Mouse (Mus musculus): ENCODE measurements around the gene H2-DMb1.

Gene H2-DMb1

DNA sequence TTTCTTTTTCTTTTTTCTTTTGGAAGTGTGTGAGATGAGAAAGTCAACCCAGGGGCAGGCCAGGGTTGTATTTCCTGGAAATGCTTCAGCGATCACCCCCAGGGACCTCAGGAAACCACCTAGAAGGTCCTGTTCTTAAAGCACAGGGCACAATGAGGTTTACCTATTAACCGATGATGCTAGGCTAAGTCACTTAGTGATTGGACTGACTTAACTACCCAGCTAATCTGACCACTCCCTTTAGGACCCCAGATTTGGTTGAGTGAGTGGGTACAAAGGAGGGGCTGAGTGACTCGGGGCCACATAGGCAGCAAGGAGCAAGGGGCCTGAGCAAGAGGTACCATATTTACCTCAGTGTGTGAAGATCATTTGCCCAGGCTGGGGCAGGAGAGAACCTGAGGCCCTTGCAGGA, 7.9 kb upstream of the H2-DMb1 start:
- no peak for DNase-seq

DNA sequence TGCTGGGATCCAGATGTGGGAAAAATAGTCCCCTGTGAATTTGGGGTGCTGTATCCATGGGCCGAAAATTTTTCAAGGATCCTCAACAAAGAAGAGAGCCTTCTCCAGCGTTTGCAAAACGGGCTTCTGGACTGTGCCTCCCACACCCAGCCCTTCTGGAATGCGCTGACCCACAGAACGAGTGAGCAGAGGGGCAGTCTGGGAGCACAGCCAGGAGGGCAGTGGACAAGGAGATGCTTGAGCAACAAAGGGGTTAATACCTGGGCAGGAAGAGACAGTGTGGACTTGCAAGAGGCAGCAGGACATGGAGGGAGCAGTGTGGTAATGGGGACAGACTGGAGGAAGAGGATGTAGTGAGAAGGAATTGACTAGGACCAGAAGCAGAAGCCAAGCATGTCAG, 2.7 kb downstream of the H2-DMb1 start:
- DNase-seq, result no peak

DNA sequence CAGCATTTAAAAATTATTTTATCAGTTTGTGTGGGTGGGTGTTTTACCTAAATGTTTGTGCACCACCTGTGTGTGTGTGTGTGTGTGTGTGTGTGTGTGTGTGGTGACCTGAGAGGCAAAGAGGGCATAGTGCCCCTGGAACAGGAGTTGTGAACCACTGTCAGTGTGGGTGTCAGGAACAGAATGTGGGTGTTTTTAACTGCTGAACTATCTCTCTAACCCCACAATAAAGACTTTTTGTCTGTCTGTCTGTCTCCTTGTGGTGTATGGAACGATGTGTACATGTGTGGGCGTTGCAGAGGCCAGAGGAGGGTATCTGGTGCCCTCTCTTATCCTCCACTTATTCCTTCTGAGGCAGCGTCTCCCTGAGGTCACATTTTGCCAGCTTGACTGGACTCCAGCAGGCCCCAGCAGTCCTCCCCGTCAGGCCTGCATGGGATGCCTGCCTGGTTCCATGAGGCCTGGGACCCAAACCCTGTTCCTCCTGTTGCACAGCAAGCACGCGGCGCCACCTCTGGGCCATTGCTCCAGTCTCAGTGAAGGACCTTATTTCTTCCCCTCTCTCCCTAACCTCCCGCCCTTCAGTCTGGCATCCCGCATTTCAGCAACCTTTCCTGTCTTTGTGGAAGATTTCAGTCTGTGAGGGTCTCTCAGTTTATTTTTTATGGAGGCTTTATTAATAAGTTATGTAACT, 11.5 kb downstream of the H2-DMb1 start:
- DNase-seq, result peak; percentile 38

DNA sequence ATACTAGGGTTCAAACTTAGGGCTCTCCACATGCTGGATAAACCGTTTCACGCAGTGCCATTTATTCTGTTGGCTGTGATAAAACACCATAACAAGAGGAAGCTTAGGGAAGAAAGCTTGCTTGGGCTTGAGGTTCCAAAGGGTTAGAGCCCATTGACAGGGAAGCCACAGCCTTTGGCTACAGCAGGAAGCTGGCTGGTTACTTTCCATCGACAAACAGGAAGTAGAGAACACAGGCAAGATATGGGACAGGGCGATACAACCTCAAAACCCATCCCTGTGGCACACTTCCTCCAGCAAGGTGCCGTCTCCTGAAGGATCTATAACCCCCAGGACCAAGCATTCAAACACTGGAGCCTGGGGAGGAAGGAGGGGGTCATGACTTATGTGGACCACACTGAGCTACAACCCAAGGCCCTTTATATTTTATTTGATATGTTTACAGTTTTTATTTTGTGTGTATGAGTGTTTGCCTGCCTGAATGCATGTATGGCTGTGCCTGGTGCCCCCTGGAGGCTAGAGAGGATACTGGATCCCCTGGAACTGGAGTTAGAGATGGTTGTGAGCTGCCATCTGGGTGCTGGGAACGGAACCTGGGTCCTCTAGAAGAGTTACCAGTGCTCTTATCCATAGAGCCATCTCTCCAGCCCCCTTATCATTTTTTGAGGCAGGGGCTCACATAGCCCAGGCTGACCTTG, 12.3 kb downstream of the H2-DMb1 start:
- no peak for DNase-seq

DNA sequence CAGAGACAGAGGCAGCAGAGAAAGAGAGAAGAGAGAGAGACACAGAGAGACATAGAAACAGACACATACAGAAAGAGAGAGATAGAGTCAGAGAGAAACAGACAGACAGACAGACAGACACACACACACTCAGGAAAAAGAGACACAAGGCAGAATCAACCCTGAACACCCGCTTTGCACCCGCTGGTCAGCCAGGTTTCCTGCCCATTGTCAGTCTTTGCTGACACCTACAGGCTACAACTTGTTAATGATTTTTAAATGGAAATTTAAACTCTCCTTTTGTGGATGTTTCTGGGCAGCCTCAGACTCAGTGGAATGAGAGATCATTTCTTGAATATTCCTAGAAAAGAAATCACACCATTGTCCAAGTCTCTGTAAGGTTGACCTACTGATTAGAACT, 16.4 kb downstream of the H2-DMb1 start:
- peak; percentile 69 for DNase-seq

DNA sequence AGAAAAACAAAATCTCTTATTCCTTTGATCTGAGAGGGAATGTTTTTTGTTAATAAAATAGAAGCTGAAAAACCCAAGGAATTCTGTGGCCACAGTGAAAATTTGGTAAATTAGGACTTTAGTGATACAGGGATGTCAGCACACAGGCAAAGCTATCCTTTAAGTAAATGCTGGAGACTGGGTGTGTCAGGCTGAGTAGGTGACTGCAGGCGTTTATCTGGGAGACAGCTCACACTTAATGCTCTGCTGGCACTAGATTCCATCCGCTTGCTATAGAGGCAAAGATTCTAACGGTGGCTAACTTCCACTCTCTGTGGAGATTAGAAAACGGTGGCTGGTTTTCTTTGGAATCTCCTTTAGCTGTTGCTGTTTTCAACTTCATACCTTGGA, 17.6 kb downstream of the H2-DMb1 start:
- DNase-seq, result no peak

DNA sequence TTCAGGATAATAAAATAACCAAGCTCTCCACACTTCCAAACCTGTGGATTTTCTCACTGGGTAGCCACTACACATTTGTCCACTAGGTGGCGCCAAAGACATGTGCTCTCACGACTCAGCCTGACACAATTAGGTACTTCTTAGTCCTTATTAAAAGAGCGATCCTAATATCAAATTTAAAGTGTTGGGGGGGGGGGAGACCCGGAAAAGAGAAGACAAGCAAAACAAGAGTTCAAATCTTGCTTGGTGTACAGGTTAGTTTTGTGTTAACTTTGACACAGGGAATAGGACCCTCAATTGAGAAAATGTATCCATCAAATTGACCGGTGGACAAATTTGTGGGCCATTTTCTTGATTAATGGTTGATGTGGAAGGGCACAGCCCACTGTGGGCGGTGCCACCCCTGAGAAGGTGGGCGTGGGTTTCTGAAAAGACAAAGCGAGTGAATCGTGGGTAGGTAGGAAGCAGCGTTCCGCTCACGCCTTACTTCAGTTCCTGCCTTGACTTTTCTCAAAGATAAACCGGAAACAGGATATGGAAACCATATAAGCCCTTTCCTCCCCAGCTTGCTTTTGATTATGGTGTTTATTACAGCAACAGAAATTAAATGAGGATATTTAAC, 18.1 kb downstream of the H2-DMb1 start:
- peak; percentile 79 for DNase-seq

DNA sequence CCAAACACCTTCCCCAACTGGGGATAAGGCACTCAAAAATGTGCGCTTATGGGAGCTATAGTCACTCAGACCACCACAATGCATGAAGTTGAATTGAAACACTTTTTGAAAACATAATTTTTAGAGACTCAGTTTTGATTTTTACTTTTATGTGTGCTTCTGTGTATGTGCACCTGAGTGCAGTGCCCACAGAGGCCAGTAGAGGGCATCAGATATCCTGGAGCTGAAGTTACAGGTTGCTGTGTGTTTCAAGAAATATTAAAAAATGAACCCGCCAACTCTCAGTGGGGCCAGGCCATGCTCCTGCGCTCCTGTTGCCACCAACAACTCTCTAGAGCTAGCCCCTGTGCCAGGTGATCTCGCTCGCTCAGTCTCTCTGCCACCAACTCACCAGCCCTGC, 19.7 kb downstream of the H2-DMb1 start:
- no peak for DNase-seq

DNA sequence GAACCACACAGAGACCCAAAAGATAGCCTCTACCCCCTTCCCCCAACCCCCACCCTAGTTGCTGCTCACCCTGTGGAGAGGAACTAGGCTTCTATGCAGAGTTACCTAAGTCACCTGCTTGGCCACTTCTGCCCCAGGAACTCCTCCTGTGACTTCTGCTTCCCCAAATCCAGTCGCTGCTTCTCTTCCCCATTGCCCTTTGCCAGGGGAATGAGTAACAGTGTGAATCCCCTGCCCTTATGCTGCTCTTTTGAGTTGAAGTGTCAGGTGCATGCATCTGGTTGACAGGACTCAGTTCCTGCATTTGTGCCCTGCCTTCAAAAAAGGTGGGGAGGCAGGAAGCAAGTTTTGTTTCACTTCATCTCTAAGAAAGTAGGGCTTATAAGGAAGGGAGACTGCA, 21.2 kb downstream of the H2-DMb1 start:
- no peak for DNase-seq

DNA sequence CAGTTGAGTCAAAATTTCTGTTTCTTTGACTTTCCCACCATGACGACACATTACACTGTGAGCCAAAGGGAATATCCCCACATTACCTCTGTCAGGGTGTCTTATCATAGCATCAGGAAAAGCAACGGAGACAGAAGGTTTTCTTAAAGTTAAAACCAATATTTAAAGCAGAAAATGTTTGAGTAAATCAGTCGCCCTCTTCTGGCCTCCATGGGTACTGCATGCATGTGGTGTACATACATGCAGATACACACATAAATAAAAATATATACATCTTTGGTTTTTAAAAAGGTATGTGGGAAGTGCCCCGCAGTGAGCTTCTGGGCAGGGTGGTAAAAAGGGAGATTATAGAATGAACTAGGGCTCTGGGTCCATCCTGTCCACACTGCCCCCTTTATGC, 24.3 kb downstream of the H2-DMb1 start:
- no peak for DNase-seq

DNA sequence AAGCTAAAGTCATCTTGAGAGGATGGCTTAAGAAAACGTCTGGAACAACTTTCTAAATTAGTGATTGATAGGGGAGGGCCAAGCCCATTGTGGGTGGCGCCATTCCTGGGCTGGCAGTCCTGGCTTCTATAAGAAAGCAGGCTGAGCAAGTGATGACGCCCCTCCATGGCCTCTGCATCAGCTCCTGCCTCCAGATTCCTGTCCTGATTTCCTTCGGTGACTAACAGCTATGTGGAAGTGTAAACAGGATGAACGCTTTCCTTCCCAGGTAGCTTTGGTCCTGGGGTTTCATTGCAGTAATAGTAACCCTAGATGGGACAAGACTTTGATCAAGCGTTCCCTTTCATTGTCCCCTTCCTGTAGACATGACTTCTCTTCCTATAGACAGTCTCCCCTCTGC, 26.1 kb downstream of the H2-DMb1 start:
- DNase-seq, result no peak

DNA sequence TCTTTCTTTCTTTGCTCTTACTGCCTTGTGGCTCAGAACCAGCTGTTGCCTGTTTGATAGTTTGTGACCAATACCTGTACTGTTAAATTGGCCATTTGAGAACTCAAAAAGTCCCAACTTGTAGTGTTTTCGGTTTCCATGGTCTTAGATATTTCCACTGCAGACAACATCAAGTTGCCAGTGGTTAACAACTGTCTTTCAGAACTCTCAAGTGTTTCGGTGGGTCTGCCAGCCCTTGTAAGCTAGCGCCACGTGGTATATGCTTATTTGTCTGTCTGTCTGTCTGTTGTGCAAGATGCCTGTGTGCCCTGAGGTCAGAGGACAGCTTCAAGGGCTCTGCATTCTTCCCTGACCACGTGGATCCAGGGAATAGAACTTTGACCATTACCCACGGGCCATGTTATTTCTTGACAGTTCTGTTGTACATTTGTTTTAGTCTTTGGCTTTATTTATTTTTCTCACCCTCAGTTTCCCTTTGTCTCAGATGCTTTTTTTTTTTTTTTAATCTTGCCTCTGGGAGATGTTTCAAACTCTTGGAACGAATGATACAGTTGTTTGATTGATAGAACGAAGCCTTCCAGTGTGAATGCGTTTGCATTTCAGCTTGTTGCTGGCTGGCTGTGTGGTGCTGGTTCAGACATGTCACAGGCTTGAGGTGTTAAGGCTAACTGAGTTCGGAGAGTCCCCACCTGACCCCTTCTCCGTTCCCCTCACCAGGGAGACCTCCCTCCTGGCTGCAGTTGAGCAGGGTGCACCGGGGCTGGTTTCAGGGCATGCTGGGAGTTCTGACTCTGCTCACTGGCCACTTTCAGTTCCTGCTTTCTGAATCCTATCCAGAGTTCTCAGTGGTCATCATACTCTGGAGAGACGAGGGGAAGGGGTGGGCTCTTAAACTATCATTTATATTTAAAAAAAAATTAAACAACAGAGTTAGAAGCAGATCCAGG, 27.3 kb downstream of the H2-DMb1 start:
- no peak for DNase-seq

DNA sequence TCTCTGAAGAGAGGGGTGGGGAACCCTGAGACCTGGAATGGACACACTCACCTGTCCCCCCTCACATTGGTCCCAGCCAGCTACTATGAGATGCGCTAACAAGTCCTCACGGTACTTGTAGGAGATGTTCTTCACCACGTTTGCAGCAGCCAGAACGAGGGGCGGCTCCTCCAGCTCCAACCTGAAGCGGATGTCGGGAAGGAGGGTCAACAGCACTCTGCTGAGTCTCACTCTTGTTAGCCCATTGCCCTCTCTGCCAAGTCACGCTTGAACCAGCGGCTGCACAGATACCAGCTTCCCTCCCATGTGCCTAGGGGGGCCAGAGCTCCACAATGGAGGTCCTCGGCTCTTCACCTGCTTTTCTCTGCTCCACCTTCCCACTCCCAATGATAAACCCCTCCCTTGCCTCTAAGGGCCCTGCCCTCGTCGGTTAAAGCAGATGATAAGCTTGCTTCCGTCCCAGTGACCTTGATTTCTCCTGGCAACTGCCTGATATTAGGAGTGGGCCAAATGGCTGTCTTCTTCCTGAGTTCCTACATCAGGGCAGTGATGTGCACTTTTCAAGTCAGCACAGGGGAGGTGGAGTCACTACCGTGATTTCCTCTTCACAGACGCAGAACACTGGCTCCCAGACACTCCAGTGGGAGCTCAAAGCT, 30.8 kb downstream of the H2-DMb1 start:
- DNase-seq, result no peak

DNA sequence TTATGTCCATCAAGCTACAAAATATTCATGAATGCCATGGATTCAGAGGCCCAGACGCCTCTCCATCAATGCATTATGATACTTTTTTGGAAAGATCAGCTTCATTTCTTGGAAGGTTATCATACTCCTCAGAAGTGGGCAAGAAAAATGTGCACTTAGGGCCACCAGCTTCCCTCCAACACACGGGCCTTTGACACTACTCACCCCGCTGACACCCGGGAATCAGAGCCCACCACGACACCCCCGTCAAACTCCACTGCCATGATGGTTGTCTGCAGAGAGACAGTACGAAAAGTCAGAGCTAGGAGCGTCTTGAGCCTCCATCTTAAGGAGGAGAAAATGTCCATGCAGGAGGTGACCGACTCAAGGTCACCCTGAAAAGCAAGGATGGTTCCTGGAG, 32.7 kb downstream of the H2-DMb1 start:
- no peak for DNase-seq

DNA sequence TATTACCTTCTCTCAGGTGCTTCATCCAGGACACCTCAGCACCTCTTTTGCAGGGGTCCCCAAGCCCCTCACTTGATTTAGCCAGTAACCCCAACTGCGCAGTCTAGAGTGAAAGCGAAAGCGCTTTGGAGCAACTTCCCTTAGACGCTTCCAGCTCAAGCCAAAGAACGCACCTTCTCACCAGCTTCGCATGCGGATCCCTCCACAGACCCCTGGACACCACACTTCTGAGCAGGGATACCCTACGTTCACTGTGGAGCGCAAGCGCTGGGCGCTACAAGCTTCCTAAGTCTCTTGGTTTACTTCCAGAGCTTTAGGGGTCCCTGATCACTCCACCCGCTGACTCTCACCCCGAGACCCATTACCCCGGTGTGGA, 34.0 kb downstream of the H2-DMb1 start:
- DNase-seq, result no peak

DNA sequence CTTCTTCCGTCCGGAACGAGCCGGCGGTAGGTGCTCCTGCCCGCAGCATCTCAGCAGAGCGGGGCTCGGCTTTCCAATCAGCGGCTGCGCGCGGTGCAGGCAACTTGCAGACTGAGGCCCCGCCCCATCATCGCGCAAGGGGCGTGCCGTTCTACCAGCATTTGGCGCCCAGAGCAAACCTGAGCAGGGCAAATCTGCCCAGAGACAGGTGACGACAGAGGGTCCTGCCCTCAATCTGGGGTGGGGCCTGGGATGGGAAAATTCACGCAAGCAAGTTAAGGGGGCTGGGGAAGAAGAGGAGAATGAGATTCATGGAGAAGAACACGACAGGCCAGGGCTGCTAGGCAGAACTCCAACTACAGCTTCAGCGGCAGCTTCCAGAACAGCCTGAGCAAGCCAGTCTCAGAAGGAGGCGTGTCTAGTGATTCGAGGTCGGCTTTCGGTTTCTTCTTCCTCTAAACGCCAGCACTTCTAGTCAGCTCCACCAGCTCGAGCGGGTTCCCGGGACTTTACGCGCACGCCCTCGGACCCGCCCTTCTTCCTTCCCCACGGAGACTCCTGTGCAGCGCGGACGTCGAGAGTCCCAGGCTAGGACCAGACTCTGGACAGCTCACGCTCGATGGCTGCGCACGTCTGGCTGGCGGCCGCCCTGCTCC, 34.5 kb downstream of the H2-DMb1 start, which contains the start of the genes Tap1 and Psmb9:
Gene Tap1, plus strand, starts transcription at position 293 of the 656 bp plus-strand sequence.
Gene Psmb9, minus strand, starts transcription at position 504 of the 656 bp plus-strand sequence.
- DNase-seq, result peak; percentile 96

DNA sequence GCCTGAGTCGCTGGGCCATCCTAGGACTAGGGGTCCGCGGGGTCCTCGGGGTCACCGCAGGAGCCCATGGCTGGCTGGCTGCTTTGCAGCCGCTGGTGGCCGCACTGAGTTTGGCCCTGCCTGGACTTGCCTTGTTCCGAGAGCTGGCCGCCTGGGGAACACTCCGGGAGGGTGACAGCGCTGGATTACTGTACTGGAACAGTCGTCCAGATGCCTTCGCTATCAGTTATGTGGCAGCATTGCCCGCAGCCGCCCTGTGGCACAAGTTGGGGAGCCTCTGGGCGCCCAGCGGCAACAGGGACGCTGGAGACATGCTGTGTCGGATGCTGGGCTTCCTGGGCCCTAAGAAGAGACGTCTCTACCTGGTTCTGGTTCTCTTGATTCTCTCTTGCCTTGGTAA, 35.1 kb downstream of the H2-DMb1 start:
- no peak for DNase-seq

DNA sequence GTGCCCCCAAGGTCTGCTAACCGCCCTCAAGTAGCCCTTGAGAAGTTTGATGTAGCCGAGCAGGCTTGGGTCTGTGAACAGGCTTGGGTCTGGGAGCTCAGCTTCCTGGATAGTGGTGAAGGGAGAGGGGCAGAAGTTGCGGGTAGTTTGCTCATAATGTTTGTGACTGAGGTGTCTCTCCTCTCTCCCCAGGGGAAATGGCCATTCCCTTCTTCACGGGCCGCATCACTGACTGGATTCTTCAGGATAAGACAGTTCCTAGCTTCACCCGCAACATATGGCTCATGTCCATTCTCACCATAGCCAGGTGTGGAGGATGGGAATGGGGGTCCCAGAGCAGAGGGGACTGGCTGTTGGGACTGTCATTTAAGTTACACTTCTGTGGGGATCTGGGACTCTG, 36.1 kb downstream of the H2-DMb1 start:
- no peak for DNase-seq

DNA sequence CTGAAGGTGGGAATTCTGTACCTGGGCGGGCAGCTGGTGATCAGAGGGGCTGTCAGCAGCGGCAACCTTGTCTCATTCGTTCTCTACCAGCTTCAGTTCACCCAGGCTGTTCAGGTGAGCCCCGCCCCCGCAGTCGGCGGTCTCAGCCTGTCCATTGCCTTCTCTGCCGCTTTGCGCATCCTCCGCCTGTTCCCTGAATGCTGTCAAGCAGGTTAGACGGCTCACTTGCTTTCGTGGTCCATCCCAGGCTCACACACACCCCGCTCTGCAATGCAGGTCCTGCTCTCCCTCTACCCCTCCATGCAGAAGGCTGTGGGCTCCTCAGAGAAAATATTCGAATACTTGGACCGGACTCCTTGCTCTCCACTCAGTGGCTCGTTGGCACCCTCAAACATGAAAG, 40.0 kb downstream of the H2-DMb1 start:
- DNase-seq, result no peak

DNA sequence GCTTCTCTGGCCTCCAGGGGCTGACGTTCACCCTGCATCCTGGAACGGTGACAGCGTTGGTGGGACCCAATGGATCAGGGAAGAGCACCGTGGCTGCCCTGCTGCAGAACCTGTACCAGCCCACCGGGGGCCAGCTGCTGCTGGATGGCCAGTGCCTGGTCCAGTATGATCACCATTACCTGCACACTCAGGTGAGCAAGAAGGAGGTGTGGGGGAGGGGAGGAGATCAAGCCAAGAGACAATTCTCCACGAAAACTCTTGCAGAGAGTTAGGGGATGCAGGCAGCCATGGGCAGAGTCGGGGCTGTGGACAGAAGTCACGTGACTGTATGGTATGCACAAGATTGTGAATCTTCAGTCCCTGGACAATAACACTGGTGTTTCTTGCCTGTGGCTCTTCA, 40.6 kb downstream of the H2-DMb1 start:
- DNase-seq, result no peak

DNA sequence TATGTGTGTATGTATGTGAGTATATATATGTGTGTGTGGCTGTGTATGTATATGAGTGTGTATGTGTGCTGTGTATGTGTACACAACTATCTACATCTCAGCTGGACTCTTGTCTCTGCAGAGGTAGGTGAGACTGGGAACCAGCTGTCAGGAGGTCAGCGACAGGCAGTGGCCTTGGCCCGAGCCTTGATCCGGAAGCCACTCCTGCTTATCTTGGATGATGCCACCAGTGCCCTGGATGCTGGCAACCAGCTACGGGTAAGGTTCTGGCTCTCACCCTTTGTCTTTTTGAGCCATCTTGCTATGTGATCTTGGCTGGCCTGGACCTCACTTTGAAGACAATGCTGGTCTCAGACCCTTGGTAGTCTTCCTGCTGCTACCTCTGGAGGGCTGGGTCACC, 41.9 kb downstream of the H2-DMb1 start:
- no peak for DNase-seq

DNA sequence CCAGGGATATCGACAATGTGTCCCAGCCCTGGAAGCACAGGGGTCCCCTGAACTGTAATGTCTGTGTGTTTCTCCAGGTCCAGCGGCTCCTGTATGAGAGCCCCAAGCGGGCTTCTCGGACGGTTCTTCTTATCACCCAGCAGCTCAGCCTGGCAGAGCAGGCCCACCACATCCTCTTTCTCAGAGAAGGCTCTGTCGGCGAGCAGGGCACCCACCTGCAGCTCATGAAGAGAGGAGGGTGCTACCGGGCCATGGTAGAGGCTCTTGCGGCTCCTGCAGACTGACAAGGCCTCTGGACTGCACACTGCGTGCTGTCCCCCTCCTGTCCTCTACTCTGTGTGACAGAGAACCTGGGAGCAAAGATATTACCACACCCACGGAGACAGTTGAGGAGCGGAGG, 43.6 kb downstream of the H2-DMb1 start:
- DNase-seq, result no peak

Data from embryo, embryonic 11 days (tissue).